Mouse (Mus musculus) testis, adult 2 months (tissue): ENCODE measurements around the gene Pde4dip. TPM values are rescaled to one million over a fixed set of nuclear protein-coding genes. Genes with fewer than 3 reads are reported as not detected.
A peak's percentile ranks its signal among the peaks of the same experiment; 100 is the strongest.

Source experiments
- H3K27ac ChIP-seq: fragments of 200-500 bp; 2 replicates; pipeline ENCODE4 v1.5.1; 2012; ENCODE audit warnings: low read depth, low read length; ENCODE audit not compliant: control insufficient read depth, insufficient read depth
- H3K27me3 ChIP-seq: fragments of 200-500 bp; 2 replicates; pipeline ENCODE4 v1.6.1; 2012; ENCODE audit warnings: mild to moderate bottlenecking, low read length, moderate library complexity; ENCODE audit not compliant: control insufficient read depth, insufficient read depth
- H3K36me3 ChIP-seq: fragments of 200-500 bp; 2 replicates; pipeline ENCODE4 v1.6.1; 2012; ENCODE audit warnings: mild to moderate bottlenecking, low read length; ENCODE audit not compliant: control insufficient read depth, insufficient read depth
- H3K4me1 ChIP-seq: fragments of 200-500 bp; 2 replicates; pipeline ENCODE4 v1.6.1; 2012; ENCODE audit warnings: low read length; ENCODE audit not compliant: control insufficient read depth, insufficient read depth
- H3K4me3 ChIP-seq: fragments of 200-500 bp; 2 replicates; pipeline ENCODE4 v1.5.1; 2012; ENCODE audit warnings: low read depth, mild to moderate bottlenecking, low read length, moderate library complexity, mixed read lengths; ENCODE audit not compliant: control insufficient read depth
- CTCF ChIP-seq: fragments of 200-500 bp; IDR thresholded peaks from 2 replicates; pipeline ENCODE4 v1.5.1; 2012; ENCODE audit warnings: low read depth, mild to moderate bottlenecking, inconsistent platforms, low read length, moderate library complexity; ENCODE audit not compliant: control insufficient read depth, insufficient read depth, insufficient replicate concordance
- POLR2A ChIP-seq: fragments of 200-500 bp; IDR thresholded peaks from 2 replicates; pipeline ENCODE4 v1.6.1; 2012; ENCODE audit warnings: low read depth, mild to moderate bottlenecking, inconsistent platforms, low read length, moderate library complexity; ENCODE audit not compliant: control insufficient read depth
- polyA plus RNA-seq: library from polyadenylated mRNA; depleted of rRNA; stranded (reverse); fragments of >200 nt; gene quantifications from 2 replicates; pipeline ENCODE4 v1.2.3, GENCODE M21; 2012

The Pde4dip gene
- polyA plus RNA-seq, 1 experiment: 142 TPM

DNA sequence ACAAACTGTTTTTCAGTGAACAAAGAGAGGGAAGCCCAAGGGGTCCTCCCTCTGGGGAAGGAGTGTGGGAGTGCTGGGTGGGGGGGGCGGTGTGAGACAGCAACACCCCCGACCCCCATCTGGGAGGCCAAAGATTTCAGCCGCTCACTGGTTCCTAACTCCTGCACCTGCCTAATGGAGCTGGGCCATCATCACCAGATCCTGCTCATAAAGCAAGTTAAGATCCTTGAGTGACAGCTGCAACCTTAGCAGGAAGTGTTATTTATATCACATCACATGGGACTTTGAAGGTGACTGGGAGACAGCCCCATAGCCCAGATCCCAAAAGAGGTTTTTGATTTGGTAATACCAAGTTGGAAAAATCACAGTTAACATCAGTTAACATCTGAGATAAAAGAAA lies 63.3 kb downstream of the Pde4dip start:
- Histone ChIP-seq H3K27me3 (no peaks in the 10 kb centered on the region), H3K27ac (no peak overlapping the region), H3K4me1 (peaks cover 5% of the 10 kb centered on the region), H3K36me3 (no peaks in the 10 kb centered on the region), H3K4me3 (no peak overlapping the region)
- TF ChIP-seq POLR2A (no peak), CTCF (no peak)

DNA sequence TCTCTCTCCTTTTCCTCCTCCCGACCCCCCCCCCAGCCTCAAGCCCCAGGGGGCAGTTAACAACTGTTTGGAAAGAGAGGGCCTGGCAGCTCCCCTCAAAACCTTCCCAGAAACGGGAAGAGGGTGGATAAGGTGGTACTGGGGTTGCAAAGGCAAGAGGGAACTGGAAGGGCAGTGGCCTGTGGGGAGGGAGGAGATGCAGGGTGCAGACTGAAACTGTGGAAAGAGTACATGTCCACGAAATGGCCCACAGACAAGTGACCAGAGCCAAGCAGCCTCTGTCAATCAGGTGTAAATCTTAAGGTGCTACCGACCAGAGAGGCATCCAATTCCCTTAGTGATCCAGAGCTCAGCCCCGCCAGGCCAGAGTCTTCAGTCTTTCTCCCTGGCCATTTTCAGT lies 63.8 kb downstream of the Pde4dip start:
- TF ChIP-seq POLR2A: no peak
- TF ChIP-seq CTCF: no peak
- no peaks in the 10 kb centered on the region for H3K27me3 ChIP-seq
- H3K27ac ChIP-seq: no peak overlapping the region
- no peak overlapping the region for H3K4me3 ChIP-seq
- peaks cover 5% of the 10 kb centered on the region for H3K4me1 ChIP-seq
- no peaks in the 10 kb centered on the region for H3K36me3 ChIP-seq

DNA sequence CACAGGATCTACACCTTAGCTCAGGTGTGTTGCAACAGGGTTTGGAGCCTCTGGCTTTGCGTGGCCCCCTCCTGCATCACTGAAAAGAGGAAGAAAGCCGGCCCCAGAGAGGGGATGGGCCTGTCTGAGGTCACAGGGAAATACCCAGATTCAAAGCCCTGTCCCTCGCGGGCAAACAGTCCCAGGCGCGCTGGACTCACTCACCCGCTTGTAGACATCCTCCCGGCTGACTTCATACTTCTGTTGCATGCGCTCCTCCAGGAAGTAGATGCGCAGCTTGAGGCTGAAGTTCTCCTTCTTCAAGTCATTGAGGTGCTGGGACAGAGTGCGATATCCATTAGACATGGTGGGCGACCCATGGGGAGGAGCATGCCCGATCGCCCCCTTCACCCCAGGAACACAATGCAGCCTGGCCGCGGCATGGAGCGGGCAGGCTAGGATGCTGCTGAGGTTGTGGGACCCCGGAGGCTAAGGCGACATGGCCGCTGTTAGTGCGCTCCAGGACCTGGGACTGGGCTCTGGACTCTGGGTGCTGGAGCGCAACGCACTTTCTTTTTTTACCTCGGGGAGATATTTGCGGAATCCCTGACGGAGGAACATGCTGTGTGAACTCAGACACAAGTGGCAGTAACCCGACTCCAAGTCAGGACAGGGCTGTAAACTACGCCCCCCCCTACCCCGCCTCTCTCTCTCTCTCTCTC lies 64.3 kb downstream of the Pde4dip start:
- peak overlapping the region; percentile 79 for H3K4me3 ChIP-seq
- H3K27ac ChIP-seq: 0 out of 2 replicates have a peak overlapping the region, but pooled peaks have one; percentile 13
- H3K27me3 ChIP-seq: no peaks in the 10 kb centered on the region
- TF ChIP-seq CTCF (no peak), POLR2A (no peak)
- H3K4me1 ChIP-seq: peaks cover 5% of the 10 kb centered on the region
- H3K36me3 ChIP-seq: no peaks in the 10 kb centered on the region

DNA sequence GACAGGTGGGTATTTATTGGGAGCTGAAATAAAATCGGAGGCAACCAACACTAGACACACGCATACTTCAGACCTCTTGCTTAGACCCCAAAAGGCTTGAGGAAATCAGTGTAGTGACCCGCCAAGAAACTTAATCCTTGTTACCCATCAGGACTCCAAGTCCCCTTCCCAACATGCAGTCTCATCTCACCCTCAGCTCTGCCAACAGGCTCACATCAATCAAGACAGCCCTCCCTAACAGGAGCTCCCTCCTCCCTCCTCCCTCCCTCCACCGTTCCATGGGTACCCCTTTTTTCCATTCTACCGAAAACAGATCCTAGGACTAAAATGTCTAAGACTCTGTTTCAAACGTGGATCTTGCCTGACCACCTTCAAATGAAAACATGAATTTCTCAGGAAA lies 65.1 kb downstream of the Pde4dip start:
- Histone ChIP-seq H3K27me3 (no peaks in the 10 kb centered on the region), H3K27ac (no peak overlapping the region), H3K4me1 (peaks cover 5% of the 10 kb centered on the region), H3K36me3 (no peaks in the 10 kb centered on the region), H3K4me3 (no peak overlapping the region)
- TF ChIP-seq POLR2A: no peak
- no peak for TF ChIP-seq CTCF

DNA sequence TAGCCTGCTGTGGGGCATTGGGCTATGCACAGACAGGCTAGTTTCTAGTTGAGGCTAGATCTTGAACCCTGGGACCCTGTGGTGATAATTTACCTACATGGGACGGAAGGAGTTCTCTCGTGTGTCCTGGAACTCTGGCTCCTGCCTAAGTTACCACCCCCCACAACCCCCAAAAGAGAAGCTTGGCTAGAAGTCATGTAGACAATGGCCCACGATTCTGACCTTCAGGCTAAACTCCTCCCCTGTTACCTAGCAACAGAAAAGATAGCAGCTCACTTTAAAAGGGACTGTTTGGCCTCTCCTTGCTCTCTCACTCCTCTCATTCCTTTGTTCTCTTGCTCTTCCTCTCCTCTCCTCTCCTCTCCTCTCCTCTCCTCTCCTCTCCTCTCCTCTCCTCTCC lies 69.5 kb downstream of the Pde4dip start:
- Histone ChIP-seq H3K27me3 (no peaks in the 10 kb centered on the region), H3K4me1 (peaks cover 1% of the 10 kb centered on the region; the same call in 1 of the 2 replicates), H3K27ac (no peak overlapping the region), H3K4me3 (peak overlapping the region; percentile 65), H3K36me3 (no peaks in the 10 kb centered on the region)
- TF ChIP-seq POLR2A (no peak), CTCF (no peak)

DNA sequence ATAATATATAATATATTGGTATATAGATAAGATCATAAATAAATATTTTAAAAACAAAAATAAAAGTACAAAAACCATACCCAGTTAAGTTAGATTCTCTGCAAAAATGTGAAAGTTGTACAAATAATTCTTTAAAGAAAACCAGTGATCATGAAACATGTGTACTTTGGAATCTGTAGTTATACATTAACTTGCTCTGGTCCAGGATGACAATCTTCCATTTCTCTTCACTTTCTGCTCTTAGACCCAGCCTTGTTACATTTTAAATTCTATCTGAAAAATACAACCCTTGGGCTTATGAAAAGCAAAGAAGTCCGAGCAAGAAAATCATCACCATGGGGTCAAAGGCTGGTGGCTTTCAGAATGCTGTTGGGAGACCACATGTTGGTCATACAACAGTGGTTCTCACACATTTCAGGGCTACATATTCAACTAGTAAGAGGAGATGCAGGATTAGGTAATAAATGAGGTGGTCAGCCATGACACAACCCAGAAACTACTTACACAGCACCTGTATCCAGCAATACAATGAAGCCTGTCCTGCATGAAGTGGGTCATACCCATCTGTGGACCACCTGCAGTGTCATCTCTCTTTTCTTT lies 70.0 kb downstream of the Pde4dip start:
- no peak for TF ChIP-seq POLR2A
- Histone ChIP-seq H3K36me3 (no peaks in the 10 kb centered on the region), H3K4me1 (no peaks in the 10 kb centered on the region), H3K4me3 (peak overlapping the region; percentile 65), H3K27me3 (no peaks in the 10 kb centered on the region), H3K27ac (no peak overlapping the region)

DNA sequence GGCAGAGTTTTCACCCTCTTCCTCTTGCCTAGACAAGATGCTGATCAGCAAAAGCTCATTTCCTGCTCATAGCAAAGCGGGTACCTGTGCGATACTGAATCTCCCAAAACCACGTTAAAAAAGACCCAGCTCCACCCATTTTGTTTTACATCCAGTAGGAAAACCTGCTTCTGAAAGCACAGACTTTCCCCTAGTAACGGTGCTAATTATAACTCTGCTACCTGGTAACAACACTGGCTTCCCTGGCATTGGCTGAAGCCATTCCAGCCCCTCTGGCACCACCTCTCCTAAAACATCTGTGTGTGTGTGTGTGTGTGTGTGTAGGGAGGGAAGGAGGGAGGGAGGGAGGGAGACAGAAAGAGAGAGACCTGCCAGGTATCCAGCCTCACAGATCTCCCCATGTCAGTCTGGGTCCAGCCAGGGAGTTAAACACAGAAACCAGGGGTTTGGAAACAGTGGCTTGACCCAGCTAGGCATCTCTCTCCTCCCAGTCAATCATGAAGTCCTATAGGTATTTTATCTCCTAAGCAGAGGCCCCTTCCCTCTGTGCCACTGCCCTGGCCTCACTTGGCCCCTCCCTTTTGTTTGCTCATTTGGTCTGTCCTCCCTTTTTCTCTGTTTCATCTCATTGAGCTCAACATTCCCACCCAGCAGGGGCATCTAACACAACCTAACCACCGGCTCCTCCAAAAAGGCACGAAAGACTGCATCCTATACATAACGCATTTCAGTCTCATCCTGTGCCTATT lies 76.7 kb downstream of the Pde4dip start:
- Histone ChIP-seq H3K27me3 (no peaks in the 10 kb centered on the region), H3K4me1 (no peaks in the 10 kb centered on the region), H3K4me3 (no peak overlapping the region), H3K27ac (no peak overlapping the region), H3K36me3 (no peaks in the 10 kb centered on the region)
- no peak for TF ChIP-seq POLR2A
- no peak for TF ChIP-seq CTCF
